Mouse (Mus musculus): ENCODE measurements around the gene Kndc1.

DNA sequence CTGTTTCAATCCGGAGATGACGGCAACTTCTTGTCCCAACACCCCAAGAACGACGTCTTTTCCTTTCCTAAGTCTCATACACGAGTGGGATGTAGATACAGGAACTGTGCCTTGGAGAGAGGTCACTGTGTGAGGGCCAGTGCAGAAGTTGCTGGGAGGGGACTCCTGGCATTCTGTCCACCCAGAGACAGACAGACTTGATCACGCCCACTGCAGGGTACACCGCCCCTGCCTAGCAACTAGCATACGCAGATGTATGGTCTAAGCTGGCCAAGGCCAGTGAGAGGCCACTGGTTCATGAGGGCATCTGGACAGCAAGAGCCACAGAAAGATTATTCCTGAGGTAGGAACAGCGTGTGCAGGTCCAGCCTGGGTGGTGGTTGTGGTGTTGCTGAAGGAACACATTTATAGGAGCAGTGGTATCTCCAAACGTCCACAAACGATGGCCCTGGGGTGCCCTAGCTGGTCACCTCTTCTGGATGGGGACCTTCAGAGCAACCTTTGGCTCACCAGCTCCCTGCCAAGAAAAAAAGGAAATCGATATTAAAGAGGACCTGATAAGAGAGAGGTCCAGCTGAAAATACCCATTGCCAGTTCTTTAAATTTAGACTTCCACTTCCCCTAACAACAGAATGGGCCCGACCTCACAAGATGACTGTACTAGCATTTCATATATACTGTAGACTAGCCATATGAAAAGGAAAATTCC lies 84.7 kb downstream of the Kndc1 start:
- TF ChIP-seq CTCF (IDR thresholded peaks at IDR 0.05; ENCODE audit: borderline replicate concordance, insufficient read depth, low read length), result no peak
- no peak for TF ChIP-seq POLR2A (IDR thresholded peaks at IDR 0.05; ENCODE audit: low read depth, low read length)
